Mouse (Mus musculus): ENCODE measurements around the gene Bicral. TPM values are rescaled to one million over a fixed set of nuclear protein-coding genes. Genes with fewer than 3 reads are reported as not detected.
A peak's percentile ranks its signal among the peaks of the same experiment; 100 is the strongest.

Bicral gene
- total and polyA plus RNA-seq, 3 experiments = 7.4 to 15.7 (median 12.3) TPM

GRCm38 (mm10) chr17:46782341-46783221, 75.7 kb downstream of the Bicral start, which contains the start of gene Rpl7l1:
Gene Rpl7l1 (minus strand): TSS chr17:46782672.
- H3K4me1 ChIP-seq (ENCODE audit: control insufficient read depth, insufficient read depth, low read length) = no peaks in the 10 kb centered on the region; the same call in 1 of the 2 replicates

DNA sequence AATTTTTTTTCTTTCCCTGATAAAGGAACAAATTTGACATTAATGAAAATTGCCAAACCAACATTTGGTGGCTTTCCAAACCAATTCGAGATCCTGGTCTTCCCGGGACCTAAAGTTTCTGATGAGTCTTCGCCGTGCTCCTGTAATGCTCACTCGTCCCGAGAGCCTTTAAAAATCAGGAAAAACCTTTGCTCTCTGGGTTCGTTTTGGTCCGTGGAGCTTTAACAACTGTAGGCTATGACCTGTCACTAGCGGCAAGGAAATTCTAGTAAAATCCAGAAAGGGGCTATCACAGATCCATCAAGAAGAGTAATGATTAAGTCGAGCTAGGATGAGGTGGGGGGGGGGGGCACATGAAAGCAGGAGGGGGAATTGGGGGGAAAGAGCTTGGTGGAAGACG, 76.4 kb downstream of the Bicral start:
- WGBS = 2% methylated on average over 11 of the region's 11 CpGs
- no peak for DNase-seq
- H3K27ac ChIP-seq = peak overlapping the region; percentile 83
- TF ChIP-seq POLR2A (IDR thresholded peaks at IDR 0.05; ENCODE audit: insufficient read depth, low read depth, low read length) (no peak), EP300 (IDR thresholded peaks at IDR 0.05; ENCODE audit: insufficient read depth, low read depth, low read length) (no peak), CTCF (IDR thresholded peaks at IDR 0.05) (no peak)
- peak overlapping the region; percentile 66 for H3K4me3 ChIP-seq
- H3K9ac ChIP-seq (ENCODE audit: low read depth, low read length) = peak overlapping the region; percentile 46
- intact Hi-C loops (cut with DNase I) = loop anchor here (1.0 to 2.0 kb wide), 3 partner anchors 10 to 108 kb away; partner anchors contain the start of genes 2310039H08Rik, Bicral and Tbcc
- H3K36me3 ChIP-seq (ENCODE audit: control insufficient read depth, insufficient read depth, low read length) = peaks cover 5% of the 10 kb centered on the region
- H3K4me1 ChIP-seq (ENCODE audit: control insufficient read depth, insufficient read depth, low read length) = no peaks in the 10 kb centered on the region; the same call in 1 of the 2 replicates
- no peaks in the 10 kb centered on the region for H3K27me3 ChIP-seq (ENCODE audit: control insufficient read depth, insufficient read depth, low read length)
- no peaks in the 10 kb centered on the region for H3K79me2 ChIP-seq (replicated peaks; ENCODE audit: control insufficient read depth, insufficient read depth, low read length)

More at GRCm38 (mm10) chr17:46782341-46783221, 75.7 kb downstream of the Bicral start, which contains the start of gene Rpl7l1:
- no peaks in the 10 kb centered on the region for H3K27me3 ChIP-seq (ENCODE audit: control insufficient read depth, insufficient read depth, low read length)
- peak within 1 kb of the TSS; percentile 46 for H3K9ac ChIP-seq (ENCODE audit: low read depth, low read length)
- peaks cover 5% of the 10 kb centered on the region for H3K36me3 ChIP-seq (ENCODE audit: control insufficient read depth, insufficient read depth, low read length)
- under 1% methylated on average over 44 of the region's 44 CpGs for whole genome bisulfite sequencing
- intact Hi-C loops (cut with DNase I) = loop anchor here (1.0 to 2.0 kb wide), 3 partner anchors 10 to 108 kb away; partner anchors contain the start of genes 2310039H08Rik, Bicral and Tbcc
- H3K79me2 ChIP-seq (replicated peaks; ENCODE audit: control insufficient read depth, insufficient read depth, low read length) = no peaks in the 10 kb centered on the region
- peak within 1 kb of the TSS; percentile 66 for H3K4me3 ChIP-seq
- DNase-seq = peak; percentile 93 to 94
- TF ChIP-seq EP300 (IDR thresholded peaks at IDR 0.05; ENCODE audit: insufficient read depth, low read depth, low read length) (peak; percentile 78), POLR2A (IDR thresholded peaks at IDR 0.05; ENCODE audit: insufficient read depth, low read depth, low read length) (peak; percentile 98), CTCF (IDR thresholded peaks at IDR 0.05) (peak; percentile 85)
- H3K27ac ChIP-seq = peak within 1 kb of the TSS; percentile 83

DNA sequence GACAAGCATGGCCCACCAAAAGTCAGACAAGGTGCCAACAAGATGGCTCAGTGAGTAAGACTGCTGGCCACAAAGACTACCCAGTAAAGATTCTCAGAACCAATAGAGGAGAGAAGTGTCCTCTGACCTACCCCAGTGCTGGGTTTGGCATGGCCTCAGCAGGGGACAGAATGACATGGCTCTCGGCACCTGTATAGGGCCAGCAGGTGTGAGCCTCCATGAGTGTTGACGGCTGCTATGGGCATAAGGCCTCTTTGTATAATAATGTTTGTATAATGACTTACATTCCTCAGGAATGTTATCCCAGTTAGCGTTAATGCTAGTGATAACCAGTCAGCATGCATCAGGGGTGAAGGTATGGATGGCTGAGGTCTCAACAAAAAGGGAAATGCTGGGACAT, 82.2 kb downstream of the Bicral start:
- 78% methylated on average over 3 of the region's 3 CpGs for WGBS
- peaks cover 2% of the 10 kb centered on the region for H3K4me1 ChIP-seq (ENCODE audit: control insufficient read depth, insufficient read depth, low read length)
- H3K27me3 ChIP-seq (ENCODE audit: control insufficient read depth, insufficient read depth, low read length) = no peaks in the 10 kb centered on the region
- no peak overlapping the region for H3K9ac ChIP-seq (ENCODE audit: low read depth, low read length)
- DNase-seq = no peak
- intact Hi-C loops (cut with DNase I) = no loop called here
- H3K27ac ChIP-seq = no peak overlapping the region
- H3K79me2 ChIP-seq (replicated peaks; ENCODE audit: control insufficient read depth, insufficient read depth, low read length) = no peaks in the 10 kb centered on the region
- no peak overlapping the region for H3K4me3 ChIP-seq
- no peak for TF ChIP-seq CTCF (IDR thresholded peaks at IDR 0.05)
- TF ChIP-seq POLR2A (IDR thresholded peaks at IDR 0.05; ENCODE audit: insufficient read depth, low read depth, low read length) = no peak
- TF ChIP-seq EP300 (IDR thresholded peaks at IDR 0.05; ENCODE audit: insufficient read depth, low read depth, low read length) = no peak
- no peaks in the 10 kb centered on the region; the same call in none of the 2 replicates for H3K36me3 ChIP-seq (ENCODE audit: control insufficient read depth, insufficient read depth, low read length)

- intact Hi-C loops (cut with DNase I) = no loop called here
- H3K27me3 ChIP-seq (ENCODE audit: control insufficient read depth, insufficient read depth, low read length) = no peaks in the 10 kb centered on the region
- H3K27ac ChIP-seq = no peak overlapping the region
- no peak overlapping the region for H3K4me3 ChIP-seq
- no peak for DNase-seq
- no peaks in the 10 kb centered on the region for H3K36me3 ChIP-seq (ENCODE audit: control insufficient read depth, insufficient read depth, low read length)
- peaks cover 2% of the 10 kb centered on the region for H3K4me1 ChIP-seq (ENCODE audit: control insufficient read depth, insufficient read depth, low read length)
- 96% methylated on average over 9 of the region's 9 CpGs for WGBS
- no peaks in the 10 kb centered on the region for H3K79me2 ChIP-seq (replicated peaks; ENCODE audit: control insufficient read depth, insufficient read depth, low read length)
- TF ChIP-seq POLR2A (IDR thresholded peaks at IDR 0.05; ENCODE audit: insufficient read depth, low read depth, low read length) (no peak), EP300 (IDR thresholded peaks at IDR 0.05; ENCODE audit: insufficient read depth, low read depth, low read length) (no peak), CTCF (IDR thresholded peaks at IDR 0.05) (no peak)
- no peak overlapping the region for H3K9ac ChIP-seq (ENCODE audit: low read depth, low read length)
Observed at GRCm38 (mm10) chr17:46775070-46775469, 83.2 kb downstream of the Bicral start.

DNA sequence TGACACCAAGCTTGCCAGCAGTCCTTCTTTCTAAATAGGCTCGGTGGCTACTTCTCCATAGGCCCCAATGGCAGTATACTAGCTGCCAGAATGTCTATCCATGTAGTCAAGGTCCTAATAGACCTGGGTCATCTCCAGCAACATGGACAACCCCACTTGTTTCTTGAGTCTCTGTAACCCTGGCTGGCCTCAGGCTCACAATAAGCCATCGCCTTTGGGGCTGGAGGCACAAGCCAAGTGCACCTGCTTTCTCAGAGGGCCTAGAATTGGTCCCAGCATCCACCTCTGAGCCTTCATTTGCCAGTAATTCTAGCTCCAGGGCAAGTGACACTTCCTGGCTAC, 84.2 kb downstream of the Bicral start:
- intact Hi-C loops (cut with DNase I) = no loop called here
- H3K4me1 ChIP-seq (ENCODE audit: control insufficient read depth, insufficient read depth, low read length) = peaks cover 2% of the 10 kb centered on the region

More for the DNA sequence above, 84.2 kb downstream of the Bicral start:
- Histone ChIP-seq H3K9ac (ENCODE audit: low read depth, low read length) (no peak overlapping the region), H3K4me3 (no peak overlapping the region), H3K27me3 (ENCODE audit: control insufficient read depth, insufficient read depth, low read length) (no peaks in the 10 kb centered on the region), H3K36me3 (ENCODE audit: control insufficient read depth, insufficient read depth, low read length) (no peaks in the 10 kb centered on the region), H3K79me2 (replicated peaks; ENCODE audit: control insufficient read depth, insufficient read depth, low read length) (no peaks in the 10 kb centered on the region), H3K27ac (no peak overlapping the region)
- 58% methylated on average over 2 of the region's 2 CpGs for WGBS
- TF ChIP-seq EP300 (IDR thresholded peaks at IDR 0.05; ENCODE audit: insufficient read depth, low read depth, low read length) (no peak), CTCF (IDR thresholded peaks at IDR 0.05) (no peak), POLR2A (IDR thresholded peaks at IDR 0.05; ENCODE audit: insufficient read depth, low read depth, low read length) (no peak)
- DNase-seq = no peak
